Mouse (Mus musculus): ENCODE measurements around the gene Lsp1. TPM values are rescaled to one million over a fixed set of nuclear protein-coding genes. Genes with fewer than 3 reads are reported as not detected.

Gene Lsp1
- polyA plus RNA-seq, 1 experiment from 2014 or later = 6.9 TPM

Other genes starting within 250 kb of the Lsp1 start
- gene Gm7579, start 248.9 kb upstream of the Lsp1 start, polyA plus RNA-seq (2015; fragmentation: Nextera tagmentation; extraction: Ambion mirVana) = not detected in 2 replicates
- not detected in 2 replicates for gene Krtap5-5, start 230.8 kb upstream of the Lsp1 start, polyA plus RNA-seq (2015; fragmentation: Nextera tagmentation; extraction: Ambion mirVana)
- gene Gm40460, start 219.7 kb upstream of the Lsp1 start, polyA plus RNA-seq (2015; fragmentation: Nextera tagmentation; extraction: Ambion mirVana) = not detected in 2 replicates
- not detected in 2 replicates for gene Gm2431, start 202.5 kb upstream of the Lsp1 start, polyA plus RNA-seq (2015; fragmentation: Nextera tagmentation; extraction: Ambion mirVana)
- not detected in 2 replicates for gene Gm4559, start 186.4 kb upstream of the Lsp1 start, polyA plus RNA-seq (2015; fragmentation: Nextera tagmentation; extraction: Ambion mirVana)
- gene Krtap5-1, start 163.7 kb upstream of the Lsp1 start, polyA plus RNA-seq (2015; fragmentation: Nextera tagmentation; extraction: Ambion mirVana) = not detected in 2 replicates
- gene Krtap5-4, start 157.3 kb upstream of the Lsp1 start, polyA plus RNA-seq (2015; fragmentation: Nextera tagmentation; extraction: Ambion mirVana) = not detected in 2 replicates
- 13.5 and 14.7 TPM in 2 replicates for gene Ifitm10, start 87.1 kb upstream of the Lsp1 start, polyA plus RNA-seq (2015; fragmentation: Nextera tagmentation; extraction: Ambion mirVana)
- gene Gm49369, start 78.1 kb upstream of the Lsp1 start, polyA plus RNA-seq (2015; fragmentation: Nextera tagmentation; extraction: Ambion mirVana) = not detected in 2 replicates
- gene Ctsd, start 72.8 kb upstream of the Lsp1 start, polyA plus RNA-seq (2015; fragmentation: Nextera tagmentation; extraction: Ambion mirVana) = 304 and 310 TPM in 2 replicates
- 0.14 TPM in 1 of 2 replicates, not detected in the other for gene Syt8, start 26.0 kb upstream of the Lsp1 start, polyA plus RNA-seq (2015; fragmentation: Nextera tagmentation; extraction: Ambion mirVana)
- gene Tnni2, start 19.0 kb upstream of the Lsp1 start, polyA plus RNA-seq (2015; fragmentation: Nextera tagmentation; extraction: Ambion mirVana) = 16.4 and 24.8 TPM in 2 replicates
- gene Tnnt3, start 38.0 kb downstream of the Lsp1 start, polyA plus RNA-seq (2015; fragmentation: Nextera tagmentation; extraction: Ambion mirVana) = 14.9 and 26.9 TPM in 2 replicates
- 21.0 and 27.9 TPM in 2 replicates for gene Mrpl23, start 71.9 kb downstream of the Lsp1 start, polyA plus RNA-seq (2015; fragmentation: Nextera tagmentation; extraction: Ambion mirVana)
- 176 and 252 TPM in 2 replicates for gene Igf2, start 206.0 kb downstream of the Lsp1 start, polyA plus RNA-seq (2015; fragmentation: Nextera tagmentation; extraction: Ambion mirVana)
- 0.22 TPM in 1 of 2 replicates, not detected in the other for gene Gm49394, start 209.1 kb downstream of the Lsp1 start, polyA plus RNA-seq (2015; fragmentation: Nextera tagmentation; extraction: Ambion mirVana)

Data from neural tube, embryonic 15.5 days (tissue).